Mouse (Mus musculus): ENCODE measurements around the gene Ermap. TPM values are rescaled to one million over a fixed set of nuclear protein-coding genes. Genes with fewer than 3 reads are reported as not detected.

The Ermap gene
- total RNA-seq, 2 experiments from 2014 or later, result 0.40 to 1.0 TPM

DNA sequence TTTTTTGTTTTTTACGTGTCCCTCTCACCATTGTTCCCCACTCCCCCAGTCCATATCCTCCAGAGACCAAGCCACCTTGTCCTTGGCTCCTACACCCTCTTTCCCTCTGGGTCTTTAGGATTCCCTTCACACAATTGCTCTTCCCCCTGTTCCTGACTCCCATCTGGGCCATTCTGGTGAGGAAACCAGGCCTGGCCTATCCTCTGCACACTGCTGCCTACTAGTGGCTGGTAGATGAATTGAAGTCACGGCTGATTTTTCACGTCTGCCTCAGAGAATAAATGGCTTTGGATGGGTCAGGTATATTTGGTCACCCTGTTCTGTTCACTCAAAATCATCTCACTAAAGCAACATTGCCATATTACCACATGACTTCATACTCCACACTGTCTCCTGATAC is 49.7 kb downstream of the Ermap start:
- intact Hi-C loops (cut with DNase I), result no loop called here
- no peak for DNase-seq

DNA sequence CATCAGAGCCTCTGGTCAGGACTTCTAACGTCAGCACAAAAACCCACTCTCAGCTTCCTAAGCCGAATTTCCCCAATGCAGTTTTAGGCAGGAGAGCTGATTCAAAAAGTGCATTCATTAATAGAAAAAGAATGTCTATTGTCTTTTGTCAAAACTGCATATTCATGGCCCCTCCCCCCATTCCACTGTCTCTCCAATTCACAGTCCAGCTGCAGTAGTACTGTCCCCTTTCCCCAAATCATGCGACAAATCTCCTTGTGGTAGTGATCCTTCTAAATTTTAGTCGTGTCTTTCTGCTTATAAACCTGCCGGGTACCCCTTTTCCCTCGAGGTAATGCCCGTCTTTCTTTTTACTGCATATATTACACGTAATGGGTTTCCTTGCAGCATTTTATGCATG is 51.0 kb downstream of the Ermap start:
- intact Hi-C loops (cut with DNase I), result no loop called here
- no peak for DNase-seq

GRCm38 (mm10) chr4:119138171-119138570 is 51.6 kb downstream of the Ermap start:
- DNase-seq, result peak; percentile 80
- intact Hi-C loops (cut with DNase I), result no loop called here

DNA sequence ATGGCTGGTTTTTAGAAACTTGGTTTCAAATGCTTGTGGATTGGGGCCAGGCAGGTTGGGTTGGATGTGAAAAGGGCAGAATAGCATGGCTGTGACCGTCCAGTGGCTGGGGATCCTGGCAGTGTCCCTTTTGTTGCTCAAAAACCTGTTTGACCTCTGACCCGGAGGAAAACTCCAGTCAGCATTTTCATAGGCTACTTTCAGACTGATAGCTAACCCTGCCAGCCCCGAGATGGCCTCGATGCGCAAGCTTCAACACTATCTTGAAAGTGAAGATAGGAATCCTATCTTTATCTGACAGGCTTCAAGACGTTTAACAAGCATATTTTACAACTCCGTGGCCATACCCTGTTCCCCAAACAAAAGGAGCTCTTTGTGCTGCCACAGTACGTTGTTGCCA is 52.5 kb downstream of the Ermap start:
- intact Hi-C loops (cut with DNase I), result no loop called here
- no peak for DNase-seq

DNA sequence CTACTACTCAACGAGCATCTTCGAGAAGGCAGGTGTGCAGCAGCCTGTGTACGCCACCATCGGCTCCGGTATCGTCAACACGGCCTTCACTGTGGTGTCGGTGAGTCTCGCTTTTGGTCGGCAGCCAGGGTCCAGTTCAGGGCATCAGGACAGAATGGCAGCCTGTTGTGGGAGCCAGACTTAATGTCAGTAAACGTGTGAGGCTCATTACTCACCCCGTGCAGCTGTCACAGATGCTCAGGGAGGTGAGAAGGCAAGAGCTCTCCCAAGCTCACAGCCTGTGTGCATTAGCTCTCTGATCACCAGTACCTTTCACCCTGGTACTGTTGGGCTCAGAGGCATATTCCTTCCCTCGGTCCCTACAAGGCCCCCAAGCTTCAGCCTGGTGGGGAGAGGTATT is 56.0 kb downstream of the Ermap start:
- intact Hi-C loops (cut with DNase I), result no loop called here
- DNase-seq, result no peak

- DNase-seq, result no peak
- intact Hi-C loops (cut with DNase I), result no loop called here
Observed at GRCm38 (mm10) chr4:119133306-119133705, 56.5 kb downstream of the Ermap start.

DNA sequence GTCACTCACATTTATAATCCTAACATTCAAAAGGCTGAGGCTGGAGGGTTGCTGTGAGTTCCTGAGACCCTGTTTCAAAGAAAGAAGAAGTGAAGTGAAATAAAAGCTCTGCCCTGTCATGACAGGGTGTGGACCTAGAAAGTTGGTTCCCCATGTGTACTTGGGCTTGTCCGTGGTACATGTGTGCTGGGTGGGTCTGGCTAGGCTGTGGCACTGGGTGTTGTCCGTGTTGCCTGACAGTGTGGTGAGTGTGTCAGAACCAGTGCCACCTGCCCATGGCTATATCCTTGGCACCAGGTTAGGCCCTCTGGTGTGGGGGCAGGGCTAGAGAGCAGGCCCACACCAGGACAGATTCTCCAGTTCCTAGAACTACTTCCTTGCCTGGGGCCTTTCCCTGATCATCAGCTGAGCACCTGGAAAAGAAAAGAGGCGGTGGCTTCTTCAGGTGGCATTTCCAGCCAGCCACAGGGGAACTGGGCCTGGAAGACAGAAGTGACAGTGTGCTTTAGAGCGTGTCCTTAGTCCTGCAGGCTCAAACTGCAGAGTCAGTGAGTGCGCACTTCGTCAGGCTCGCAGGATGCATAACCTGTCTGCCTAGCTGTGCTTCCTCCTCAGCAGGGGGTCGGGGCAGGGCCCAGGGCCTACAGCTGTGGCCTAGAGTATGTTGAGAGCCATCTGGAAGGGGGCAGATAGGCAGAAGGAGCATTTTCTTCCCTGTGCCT is 58.5 kb downstream of the Ermap start:
- intact Hi-C loops (cut with DNase I), result no loop called here
- no peak for DNase-seq

GRCm38 (mm10) chr4:119129096-119129495 is 60.7 kb downstream of the Ermap start:
- DNase-seq, result no peak

GRCm38 (mm10) chr4:119128547-119128946 is 61.3 kb downstream of the Ermap start:
- DNase-seq, result no peak
- intact Hi-C loops (cut with DNase I), result no loop called here

More at GRCm38 (mm10) chr4:119129096-119129495, 60.7 kb downstream of the Ermap start:
- intact Hi-C loops (cut with DNase I), result no loop called here

DNA sequence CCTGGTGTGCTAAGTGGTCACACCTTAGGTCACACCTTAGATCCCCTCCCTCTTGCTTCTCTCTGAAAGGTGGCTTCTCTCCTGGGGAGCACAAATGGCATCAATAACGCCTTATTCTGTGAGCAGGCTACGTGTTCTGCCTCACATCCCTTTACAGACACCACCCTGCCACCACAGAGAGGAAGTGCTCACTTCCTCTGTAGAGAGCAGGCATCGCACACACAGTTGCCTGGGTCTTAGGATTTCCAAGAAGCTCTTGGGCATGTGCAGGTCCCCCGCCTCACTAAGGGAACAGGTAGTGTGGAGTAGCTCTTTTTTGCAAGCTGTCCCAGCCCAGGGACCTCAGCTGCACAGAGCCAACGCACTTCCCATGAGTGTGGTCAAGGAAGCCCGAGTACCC is 62.6 kb downstream of the Ermap start:
- DNase-seq, result no peak
- intact Hi-C loops (cut with DNase I), result no loop called here

GRCm38 (mm10) chr4:119125577-119126270 is 64.1 kb downstream of the Ermap start:
- intact Hi-C loops (cut with DNase I), result no loop called here
- no peak for DNase-seq

Small RNA genes lying within 50 kb of the gene (microRNA-seq; reads per million reads assigned to microRNA genes)
- gene Mir1957a, result not detected

Other genes with a start within 250 kb of the Ermap start
- not detected for gene Lao1, start 228.4 kb downstream of the Ermap start, total RNA-seq (2021)
- 10 to 100 TPM; 33.5 to 34.1 TPM for gene Slc2a1, start 81.3 kb downstream of the Ermap start, total RNA-seq (2021)
- gene Zfp691, start 15.8 kb downstream of the Ermap start, total RNA-seq (2021), result 1 to 10 TPM; 4.5 to 8.7 TPM
- 10 to 100 TPM; 72.9 to 79.6 TPM for gene Svbp, start 5.3 kb upstream of the Ermap start, total RNA-seq (2021)
- gene Tmem269, start 28.2 kb upstream of the Ermap start, total RNA-seq (2021), result under 1 TPM; 0.38 to 0.48 TPM
- gene AU022252, start 42.7 kb upstream of the Ermap start, total RNA-seq (2021), result 10 to 100 TPM; 29.7 to 36.2 TPM
- 10 to 100 TPM; 10.9 to 12.4 TPM for gene P3h1, start 42.9 kb upstream of the Ermap start, total RNA-seq (2021)
- gene Cldn19, start 65.4 kb upstream of the Ermap start, total RNA-seq (2021), result under 1 TPM; 0.12 to 0.14 TPM
- 1,000 to 10,000 TPM; 1,087 to 1,125 TPM for gene Ybx1, start 104.6 kb upstream of the Ermap start, total RNA-seq (2021)
- gene Ppih, start 130.5 kb upstream of the Ermap start, total RNA-seq (2021), result 10 to 100 TPM; 26.2 to 27.3 TPM
- 10 to 100 TPM; 20.5 to 21.3 TPM for gene Ccdc30, start 225.5 kb upstream of the Ermap start, total RNA-seq (2021)
- 1 to 10 TPM; 5.0 to 5.8 TPM for gene Ppcs, start 232.4 kb upstream of the Ermap start, total RNA-seq (2021)
- under 1 TPM; 0.26 to 0.40 TPM for gene Zmynd12, start 232.8 kb upstream of the Ermap start, total RNA-seq (2021)